Mouse (Mus musculus) lung, postnatal 14 days (tissue): ENCODE data around the gene Homer2.

ENCODE experiments used
- DNase-seq: peaks from one replicate; pipeline ENCODE4 v3.0.0; 2021

Gene Homer2

DNA sequence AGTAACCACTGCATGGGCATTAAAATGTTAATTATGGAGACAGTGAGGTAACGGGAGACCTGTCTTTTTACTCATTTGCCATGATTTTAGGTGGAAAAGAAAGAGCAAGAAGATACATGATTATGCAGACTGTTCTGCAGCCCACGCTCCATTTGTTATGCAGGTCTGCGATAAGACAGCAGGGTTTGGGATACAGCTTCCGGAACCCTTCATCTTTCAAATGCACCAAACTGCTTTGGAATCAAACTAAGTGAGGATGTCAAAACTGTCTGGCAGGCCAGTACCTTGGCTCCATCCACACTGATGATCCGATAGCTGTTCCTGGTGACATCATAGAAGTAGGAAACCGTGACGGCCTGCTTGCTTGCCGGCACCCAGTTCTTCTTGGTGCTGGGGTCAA is 58.1 kb downstream of the Homer2 start:
- no peak for DNase-seq

GRCm38 (mm10) chr7:81647959-81648358 is 59.4 kb downstream of the Homer2 start:
- DNase-seq: no peak

DNA sequence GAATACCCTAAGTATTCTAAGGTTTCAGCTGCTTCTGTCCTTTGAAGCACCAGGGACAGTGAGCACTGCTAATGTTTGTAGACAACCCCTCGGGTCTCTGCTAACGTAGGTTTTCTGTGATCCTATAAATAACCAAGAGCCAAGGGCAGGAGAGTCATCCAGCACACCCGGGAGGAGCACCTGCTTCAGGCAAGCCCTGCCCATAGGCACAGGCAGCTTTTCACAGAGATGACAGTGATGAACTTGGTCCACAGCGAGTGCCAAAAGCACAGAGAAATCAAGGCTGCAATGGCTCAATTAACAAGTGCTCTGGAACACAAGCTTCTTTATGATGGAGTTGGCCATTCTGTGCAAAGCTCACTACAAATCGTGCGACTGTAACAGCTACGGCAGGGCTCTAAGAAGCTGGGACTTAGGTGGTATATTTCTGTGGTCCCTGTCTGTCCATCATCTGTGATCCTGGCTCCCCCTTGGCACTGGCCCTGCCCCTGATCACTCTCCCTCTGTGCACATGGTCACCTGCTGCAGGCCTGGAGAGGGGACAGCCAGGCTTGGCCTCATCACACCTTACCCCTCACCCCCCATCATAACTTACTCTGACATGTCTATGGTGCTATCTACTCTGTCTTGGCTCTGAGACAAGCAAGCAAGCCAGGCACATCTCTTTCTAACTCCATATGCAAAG is 62.6 kb downstream of the Homer2 start:
- DNase-seq: no peak

- DNase-seq: no peak
Measured at GRCm38 (mm10) chr7:81641101-81641500, 66.2 kb downstream of the Homer2 start.

GRCm38 (mm10) chr7:81632586-81632985 is 74.7 kb downstream of the Homer2 start:
- no peak for DNase-seq

DNA sequence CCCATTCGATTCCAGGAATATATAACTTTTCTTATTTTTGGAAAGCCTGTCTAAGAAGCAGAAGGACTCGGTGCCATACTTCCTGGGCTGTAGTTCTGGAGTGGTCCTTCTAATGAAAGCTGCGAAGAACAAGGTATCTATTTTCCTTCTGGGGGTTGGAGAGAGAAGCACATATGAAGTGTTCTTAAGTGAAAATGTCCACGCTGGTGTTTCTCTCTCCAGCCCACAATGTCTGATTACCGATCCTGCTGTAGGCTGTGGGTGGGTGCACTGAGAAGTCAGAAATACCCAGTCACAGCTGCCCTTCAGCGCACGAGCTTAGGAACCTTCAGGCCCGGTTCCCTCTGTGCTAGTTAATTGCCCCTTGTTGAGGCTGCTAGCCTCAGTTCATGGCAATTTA is 76.1 kb downstream of the Homer2 start:
- DNase-seq: no peak

GRCm38 (mm10) chr7:81626460-81626859 is 80.9 kb downstream of the Homer2 start:
- peak; percentile 9 for DNase-seq

GRCm38 (mm10) chr7:81623767-81624166 is 83.6 kb downstream of the Homer2 start:
- no peak for DNase-seq

GRCm38 (mm10) chr7:81622793-81623192 is 84.5 kb downstream of the Homer2 start:
- DNase-seq: no peak

GRCm38 (mm10) chr7:81615031-81615430 is 92.3 kb downstream of the Homer2 start:
- no peak for DNase-seq

GRCm38 (mm10) chr7:81612856-81613635 is 94.3 kb downstream of the Homer2 start:
- DNase-seq: no peak

DNA sequence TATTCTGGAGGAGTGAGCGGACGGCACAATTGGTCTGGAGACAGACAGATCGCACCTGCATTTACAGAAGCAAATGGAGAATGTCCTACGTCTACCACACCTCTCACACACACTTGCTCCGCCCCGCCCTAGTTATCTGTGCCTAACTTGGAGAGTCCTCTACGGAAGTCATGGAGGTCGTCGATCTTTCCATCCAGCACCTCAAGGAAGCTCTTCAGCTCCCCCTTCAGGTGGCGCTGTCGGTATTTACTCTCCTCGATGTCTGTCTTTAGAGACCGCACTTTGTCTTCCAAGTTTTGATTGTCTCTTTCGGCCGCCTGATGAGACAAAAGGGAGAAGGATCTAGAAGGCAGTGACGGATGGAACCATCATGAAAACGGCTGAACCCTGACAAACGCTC is 97.2 kb downstream of the Homer2 start:
- peak; percentile 32 for DNase-seq

- DNase-seq: no peak
Measured at GRCm38 (mm10) chr7:81606452-81606851, 100.9 kb downstream of the Homer2 start.

DNA sequence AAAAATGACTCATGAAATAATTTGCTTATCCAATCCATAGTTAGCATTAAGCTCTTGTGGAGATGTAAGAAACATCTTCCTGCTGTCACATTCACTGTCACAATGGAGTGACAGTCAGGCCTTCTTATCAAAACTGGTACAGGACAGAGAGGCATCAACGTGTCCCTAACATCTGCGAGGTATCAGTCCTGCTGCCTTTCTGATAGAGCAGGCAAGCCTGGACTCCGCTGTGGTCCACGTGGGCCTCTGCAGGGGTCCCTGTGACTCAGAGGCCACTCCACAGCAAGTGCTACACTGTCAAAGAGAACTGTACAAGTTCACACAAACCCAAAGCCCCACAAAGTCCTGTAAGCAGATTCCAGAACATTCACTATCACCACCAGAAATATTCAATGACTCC is 101.8 kb downstream of the Homer2 start:
- no peak for DNase-seq

DNA sequence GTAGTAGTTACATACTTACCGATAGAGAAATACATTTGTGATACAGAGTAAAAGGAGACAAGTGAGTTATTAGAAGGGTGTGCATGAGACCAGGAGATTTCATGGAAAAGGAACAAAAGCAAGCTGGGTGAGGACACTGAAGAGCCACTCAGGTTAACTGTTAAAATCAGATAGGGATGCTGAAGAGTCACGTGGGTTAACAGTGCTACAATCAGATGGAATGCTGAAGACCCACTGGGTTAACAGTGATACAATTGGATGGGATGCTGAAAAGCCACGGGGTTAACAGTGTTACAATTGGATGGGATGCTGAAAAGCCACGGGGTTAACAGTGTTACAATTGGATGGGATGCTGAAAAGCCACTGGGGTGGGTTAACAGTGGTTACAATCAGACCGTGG is 102.3 kb downstream of the Homer2 start:
- no peak for DNase-seq

DNA sequence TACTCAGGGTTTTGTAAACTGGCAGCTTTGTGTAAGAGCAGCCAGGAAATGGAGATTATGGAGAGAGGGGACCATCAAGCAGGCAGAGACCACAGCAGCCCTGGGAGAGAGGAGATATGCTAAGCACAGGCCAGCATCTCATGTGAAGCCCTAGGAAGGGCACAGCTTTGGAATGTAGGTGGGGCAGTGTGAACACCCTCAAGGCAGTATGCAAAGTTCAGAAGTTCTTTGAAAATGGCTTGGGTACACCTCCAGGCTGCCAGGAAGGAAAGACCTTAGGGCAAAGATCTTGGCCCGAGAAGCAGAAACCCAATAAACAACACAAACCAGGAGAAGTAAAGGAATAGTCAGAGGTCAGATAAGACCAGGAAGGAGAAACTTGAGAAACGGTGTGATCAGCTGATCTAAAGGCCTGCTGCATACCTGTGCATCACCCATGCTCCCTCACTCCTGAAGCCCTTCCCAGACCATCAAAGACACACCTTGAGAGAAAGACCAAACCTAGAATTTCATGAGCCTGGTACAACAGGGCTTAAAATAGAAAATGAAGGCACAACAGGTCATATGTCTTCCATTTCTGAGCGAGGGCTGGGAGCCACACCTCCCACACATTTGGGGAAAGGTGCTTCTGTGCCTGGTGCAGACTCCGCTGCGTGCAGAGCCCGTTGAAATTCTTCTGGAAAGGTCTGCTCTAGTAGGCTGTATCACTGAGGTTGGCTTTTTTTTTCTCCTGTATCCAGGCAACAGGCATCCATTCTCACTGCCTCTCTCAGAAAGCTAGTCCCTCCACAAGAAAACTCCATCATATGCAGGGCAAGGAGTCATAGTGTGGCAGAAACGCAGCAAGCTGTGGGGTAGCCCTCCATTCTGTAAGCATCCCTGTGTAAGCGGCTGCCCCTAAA is 107.7 kb downstream of the Homer2 start:
- no peak for DNase-seq

GRCm38 (mm10) chr7:81597660-81598059 is 109.7 kb downstream of the Homer2 start:
- no peak for DNase-seq

GRCm38 (mm10) chr7:81596086-81596485 is 111.2 kb downstream of the Homer2 start:
- no peak for DNase-seq

- DNase-seq: no peak
Measured at GRCm38 (mm10) chr7:81595056-81595455, 112.3 kb downstream of the Homer2 start.

DNA sequence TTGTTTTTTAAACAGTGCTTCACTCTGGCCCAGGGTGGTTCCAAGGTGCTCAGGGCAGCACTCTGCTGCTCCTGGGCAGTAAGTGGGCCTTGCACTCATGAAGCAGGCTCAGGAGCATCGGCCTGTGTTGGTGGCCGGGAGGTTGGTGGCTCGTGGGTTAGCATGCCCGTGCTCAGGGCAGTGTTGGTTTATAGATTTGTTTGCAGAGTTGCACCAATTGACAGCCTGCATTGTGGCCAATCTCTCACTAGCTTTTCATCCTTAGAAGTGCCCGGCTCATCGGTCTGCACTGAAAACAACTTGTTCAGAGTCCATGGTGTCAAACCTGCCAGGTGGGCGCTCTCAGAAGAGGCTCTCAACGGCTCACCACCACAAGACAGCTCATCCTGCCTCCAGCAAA is 113.9 kb downstream of the Homer2 start:
- no peak for DNase-seq

- DNase-seq: no peak
Measured at GRCm38 (mm10) chr7:81592686-81593085, 114.6 kb downstream of the Homer2 start.

- no peak for DNase-seq
Measured at GRCm38 (mm10) chr7:81587238-81587637, 120.1 kb downstream of the Homer2 start.

DNA sequence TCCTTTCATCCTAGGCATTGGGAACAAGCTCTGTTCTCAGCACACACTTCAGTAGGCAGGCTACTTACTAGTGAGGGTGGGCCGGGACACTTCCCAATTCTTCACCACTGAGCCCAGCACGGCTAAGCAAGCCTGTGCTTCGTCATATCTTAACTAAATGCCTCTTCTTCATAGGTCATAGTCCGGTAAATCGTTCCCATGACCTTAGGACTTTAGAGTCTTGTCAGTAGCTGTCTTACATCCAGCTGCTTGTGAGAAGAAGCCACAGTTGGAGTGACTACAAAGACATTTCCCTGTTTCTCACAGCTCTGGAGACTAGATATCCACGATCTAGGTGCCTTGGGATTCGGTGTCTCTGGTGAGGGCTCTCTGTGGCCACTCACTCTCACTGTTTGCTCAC is 122.0 kb downstream of the Homer2 start:
- DNase-seq: no peak

DNA sequence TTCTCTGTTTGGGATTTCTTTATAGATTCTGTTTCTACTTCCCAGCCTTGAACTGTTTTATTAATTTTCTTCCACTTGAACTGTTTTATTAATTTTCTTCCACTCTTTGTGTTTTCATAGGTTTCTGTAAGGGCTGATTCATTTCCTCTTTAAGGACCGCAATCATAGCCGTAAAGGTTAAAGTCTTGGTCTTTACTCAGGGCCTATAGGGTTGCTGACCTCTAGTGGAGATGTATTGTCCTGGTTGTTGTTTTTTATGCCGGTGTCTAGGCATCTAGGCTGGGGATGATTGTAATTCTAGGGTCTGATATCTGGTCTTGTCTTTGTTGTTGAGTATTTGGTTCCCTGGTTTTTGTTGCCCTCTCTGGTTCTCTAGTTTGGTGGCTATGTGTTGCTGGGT is 123.8 kb downstream of the Homer2 start:
- DNase-seq: no peak
